Mouse (Mus musculus) midbrain, postnatal 0 days (tissue): ENCODE measurements around the gene Ift81. TPM values are rescaled to one million over a fixed set of nuclear protein-coding genes. Genes with fewer than 3 reads are reported as not detected.
A peak's percentile ranks its signal among the peaks of the same experiment; 100 is the strongest.

Experiments
- ATAC-seq: fragments of 200-750 bp; cut with Nextera tagmentation; 2 replicates; pipeline ENCODE4 v1.8.0; 2017; ENCODE audit warnings: moderate number of reproducible peaks, mild to moderate bottlenecking, moderate TSS enrichment, moderate library complexity; ENCODE audit not compliant: low FRiP score
- DNase-seq: peaks from one replicate; pipeline ENCODE4 v3.0.0-alpha.2; 2015; ENCODE audit warnings: low spot score
- H3K27ac ChIP-seq: fragments of 300-500 bp; sonication (generic); 2 replicates; pipeline ENCODE4 v1.5.1; 2014; ENCODE audit warnings: low read depth, mild to moderate bottlenecking, low read length, mixed read lengths
- H3K27me3 ChIP-seq: fragments of 300-500 bp; sonication (generic); 2 replicates; pipeline ENCODE4 v1.6.1; 2014; ENCODE audit warnings: low read length, control low read depth, mixed read lengths; ENCODE audit not compliant: insufficient read depth
- H3K36me3 ChIP-seq: fragments of 300-500 bp; sonication (generic); 2 replicates; pipeline ENCODE4 v1.6.1; 2014; ENCODE audit warnings: low read length, control low read depth, mixed read lengths; ENCODE audit not compliant: insufficient read depth
- H3K4me1 ChIP-seq: fragments of 300-500 bp; sonication (generic); 2 replicates; pipeline ENCODE4 v1.6.1; 2014; ENCODE audit warnings: mild to moderate bottlenecking, control low read depth, antibody characterized with exemption, low read length, mixed read lengths; ENCODE audit not compliant: insufficient read depth
- H3K4me2 ChIP-seq: fragments of 300-500 bp; sonication (generic); 2 replicates; pipeline ENCODE4 v1.6.1; 2014; ENCODE audit warnings: low read depth, mild to moderate bottlenecking, low read length, mixed read lengths; ENCODE audit not compliant: poor library complexity, severe bottlenecking
- H3K4me3 ChIP-seq: fragments of 300-500 bp; sonication (generic); 2 replicates; pipeline ENCODE4 v1.5.1; 2014; ENCODE audit warnings: low read depth, mild to moderate bottlenecking, low read length, moderate library complexity
- H3K9ac ChIP-seq: fragments of 300-500 bp; sonication (generic); replicated peaks from 2 replicates; pipeline ENCODE4 v1.6.1; 2014; ENCODE audit warnings: mild to moderate bottlenecking, low read length, moderate library complexity, mixed read lengths; ENCODE audit not compliant: poor library complexity, severe bottlenecking
- H3K9me3 ChIP-seq: fragments of 300-500 bp; sonication (generic); 2 replicates; pipeline ENCODE4 v1.6.1; 2016; ENCODE audit warnings: low read length, control low read depth
- CTCF ChIP-seq: IDR thresholded peaks from 2 replicates; pipeline ENCODE4 v1.5.1; 2016; ENCODE audit warnings: antibody characterized with exemption, mild to moderate bottlenecking
- WGBS: fragments of 180-500 bp; shearing (Covaris S2); extraction: QIAGEN DNeasy Blood & Tissue Kit; methylation state at CpG from one replicate; pipeline ENCODE4 v1.1.7; 2014; 5-methylcytosine and 5-hydroxymethylcytosine counted together
- polyA plus RNA-seq: library from polyadenylated mRNA; unstranded; fragments of >200 nt; fragmentation: Nextera tagmentation; extraction: Ambion mirVana; gene quantifications from 2 replicates; pipeline ENCODE4 v1.2.1, GENCODE M21; 2015
- total RNA-seq: library from RNA; depleted of rRNA; stranded (reverse); fragments of >200 nt; gene quantifications from 2 replicates; pipeline ENCODE4 v1.2.3, GENCODE M21; 2014

Ift81 gene
- total and polyA plus RNA-seq, 2 experiments from 2014 or later, result 35.1 to 71.9 TPM

GRCm38 (mm10) chr5:122623861-122624260 is 9.5 kb upstream of the Ift81 start:
- 74% methylated on average over 9 of the region's 9 CpGs for WGBS

DNA sequence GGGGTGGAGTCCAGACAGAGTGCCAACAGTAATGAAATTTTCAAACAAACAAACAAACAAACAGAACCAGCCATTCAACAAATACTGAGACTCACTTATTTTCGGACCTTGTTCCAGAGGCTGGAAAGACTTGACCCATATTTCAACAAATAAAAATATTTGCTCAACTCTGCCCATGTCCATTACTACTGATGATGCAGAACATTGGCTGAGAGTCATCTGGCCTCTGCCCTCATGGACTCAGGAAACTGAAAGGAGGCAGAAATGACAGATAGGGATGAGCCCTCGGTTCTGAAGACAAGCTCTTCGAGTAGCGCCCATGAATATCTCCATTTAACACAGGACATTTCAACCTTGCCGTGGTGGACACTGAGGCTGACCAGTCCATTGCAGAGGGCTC is 8.2 kb upstream of the Ift81 start:
- Histone ChIP-seq H3K4me1 (no peaks in the 10 kb centered on the region), H3K27ac (no peak overlapping the region), H3K9me3 (no peaks in the 10 kb centered on the region), H3K27me3 (no peaks in the 10 kb centered on the region), H3K36me3 (no peaks in the 10 kb centered on the region), H3K4me3 (no peak overlapping the region), H3K4me2 (no peak overlapping the region), H3K9ac (no peak overlapping the region)
- DNase-seq (no peak), ATAC-seq (no peak)
- 89% methylated on average over 5 of the region's 5 CpGs for WGBS
- no peak for TF ChIP-seq CTCF

More at GRCm38 (mm10) chr5:122623861-122624260, 9.5 kb upstream of the Ift81 start:
- Histone ChIP-seq H3K36me3 (no peaks in the 10 kb centered on the region), H3K27ac (no peak overlapping the region), H3K4me1 (no peaks in the 10 kb centered on the region), H3K27me3 (no peaks in the 10 kb centered on the region), H3K4me3 (no peak overlapping the region), H3K4me2 (no peak overlapping the region), H3K9ac (no peak overlapping the region), H3K9me3 (no peaks in the 10 kb centered on the region)
- no peak for TF ChIP-seq CTCF
- DNase-seq (no peak), ATAC-seq (no peak)

GRCm38 (mm10) chr5:122621376-122621886 is 7.1 kb upstream of the Ift81 start:
- no peaks in the 10 kb centered on the region for H3K4me1 ChIP-seq
- WGBS, result 34% methylated on average over 7 of the region's 7 CpGs
- ATAC-seq (no peak), DNase-seq (peak; percentile 69)
- H3K9ac ChIP-seq, result no peak overlapping the region
- no peaks in the 10 kb centered on the region for H3K27me3 ChIP-seq
- no peak overlapping the region for H3K27ac ChIP-seq
- no peak overlapping the region for H3K4me2 ChIP-seq
- no peaks in the 10 kb centered on the region for H3K36me3 ChIP-seq
- no peak overlapping the region for H3K4me3 ChIP-seq
- H3K9me3 ChIP-seq, result no peaks in the 10 kb centered on the region
- TF ChIP-seq CTCF, result no peak

GRCm38 (mm10) chr5:122619686-122620296 is 5.5 kb upstream of the Ift81 start:
- no peak for DNase-seq
- Histone ChIP-seq H3K9ac (no peak overlapping the region), H3K36me3 (no peaks in the 10 kb centered on the region), H3K9me3 (no peaks in the 10 kb centered on the region), H3K27ac (no peak overlapping the region), H3K27me3 (no peaks in the 10 kb centered on the region), H3K4me1 (peaks cover 1% of the 10 kb centered on the region), H3K4me2 (no peak overlapping the region), H3K4me3 (no peak overlapping the region)
- 84% methylated on average over 9 of the region's 9 CpGs for WGBS
- ATAC-seq, result no peak
- TF ChIP-seq CTCF, result no peak

DNA sequence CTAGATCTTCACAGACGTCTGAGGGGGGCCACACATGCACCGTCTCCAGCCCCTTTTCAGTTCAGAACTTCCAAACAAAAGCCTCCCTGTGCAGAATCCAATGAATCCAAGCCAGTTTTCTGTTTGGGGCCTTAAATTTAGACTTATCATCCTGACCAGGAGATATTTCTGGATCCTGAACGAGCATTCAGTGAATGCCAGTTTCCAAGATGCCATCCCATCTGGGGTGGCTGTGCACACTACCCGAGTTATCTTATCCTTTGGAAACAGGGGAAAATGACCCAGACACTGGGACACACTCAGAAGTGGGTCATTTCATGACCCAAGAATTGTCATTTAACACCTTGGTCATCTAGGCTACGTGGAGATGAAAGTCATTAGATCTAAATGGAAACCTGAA is 3.4 kb upstream of the Ift81 start:
- Histone ChIP-seq H3K4me2 (no peak overlapping the region), H3K27ac (no peak overlapping the region), H3K4me3 (no peak overlapping the region), H3K9me3 (no peaks in the 10 kb centered on the region), H3K4me1 (peaks cover 4% of the 10 kb centered on the region), H3K27me3 (no peaks in the 10 kb centered on the region), H3K36me3 (no peaks in the 10 kb centered on the region), H3K9ac (no peak overlapping the region)
- WGBS, result 80% methylated on average over 5 of the region's 5 CpGs
- DNase-seq (no peak), ATAC-seq (no peak)
- TF ChIP-seq CTCF, result no peak

DNA sequence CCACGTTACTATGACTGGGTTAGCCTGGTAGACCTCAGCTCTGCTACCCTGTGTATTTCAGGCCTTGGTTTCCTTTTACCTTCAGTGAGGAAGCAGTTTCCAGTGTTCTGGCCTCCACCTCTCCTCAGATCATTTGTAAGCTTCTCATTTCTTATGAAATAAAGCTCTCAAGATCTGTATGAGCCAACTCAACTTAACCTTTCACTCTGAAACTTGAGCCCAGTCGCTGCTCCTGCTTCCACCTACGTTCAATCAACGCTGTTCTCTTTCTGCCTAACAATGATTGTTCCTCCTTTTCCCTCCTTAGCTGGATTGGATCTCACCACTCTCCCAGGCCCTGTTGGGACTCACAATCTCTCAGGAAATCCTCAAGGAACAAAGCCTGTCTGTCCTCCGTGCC is 2.7 kb downstream of the Ift81 start:
- 72% methylated on average over 5 of the region's 5 CpGs for WGBS
- ATAC-seq (no peak), DNase-seq (no peak)
- Histone ChIP-seq H3K9me3 (no peaks in the 10 kb centered on the region), H3K9ac (no peak overlapping the region), H3K36me3 (peaks cover 6% of the 10 kb centered on the region; the same call in 1 of the 2 replicates), H3K4me2 (no peak overlapping the region), H3K27ac (peak overlapping the region; percentile 26; the same call in 1 of the 2 replicates), H3K4me3 (no peak overlapping the region), H3K27me3 (no peaks in the 10 kb centered on the region), H3K4me1 (peaks cover 4% of the 10 kb centered on the region)
- TF ChIP-seq CTCF, result no peak
